Mouse (Mus musculus) forebrain, embryonic 12.5 days (tissue): Measurements from ENCODE around the gene Hoxb5. TPM values are rescaled to one million over a fixed set of nuclear protein-coding genes. Genes with fewer than 3 reads are reported as not detected.

ENCODE experiments used
- ATAC-seq: fragments of 200-750 bp; cut with Nextera tagmentation; 2 replicates; pipeline ENCODE4 v1.8.0; 2017; ENCODE audit warnings: moderate TSS enrichment; ENCODE audit not compliant: low FRiP score
- H3K27ac ChIP-seq: fragments of 300-500 bp; sonication (generic); 2 replicates; pipeline ENCODE4 v1.5.1; 2016; ENCODE audit warnings: mild to moderate bottlenecking
- H3K27me3 ChIP-seq: fragments of 300-500 bp; sonication (generic); 2 replicates; pipeline ENCODE4 v1.6.1; 2016; ENCODE audit warnings: mild to moderate bottlenecking
- H3K36me3 ChIP-seq: fragments of 300-500 bp; sonication (generic); replicated peaks from 2 replicates; pipeline ENCODE4 v1.6.1; 2016; ENCODE audit warnings: mild to moderate bottlenecking
- H3K4me1 ChIP-seq: fragments of 300-500 bp; sonication (generic); 2 replicates; pipeline ENCODE4 v1.6.1; 2016
- H3K4me2 ChIP-seq: fragments of 300-500 bp; sonication (generic); 2 replicates; pipeline ENCODE4 v1.6.1; 2016; ENCODE audit warnings: mild to moderate bottlenecking, moderate library complexity
- H3K4me3 ChIP-seq: fragments of 300-500 bp; sonication (generic); replicated peaks from 2 replicates; pipeline ENCODE4 v1.5.1; 2016; ENCODE audit warnings: mild to moderate bottlenecking
- H3K9ac ChIP-seq: fragments of 300-500 bp; sonication (generic); 2 replicates; pipeline ENCODE4 v1.6.1; 2016; ENCODE audit warnings: mild to moderate bottlenecking
- H3K9me3 ChIP-seq: fragments of 300-500 bp; sonication (generic); 2 replicates; pipeline ENCODE4 v1.6.1; 2016
- WGBS: fragments of 180-500 bp; shearing (Covaris S2); methylation state at CpG from one replicate; pipeline ENCODE4 v1.1.7; 2016; 5-methylcytosine and 5-hydroxymethylcytosine counted together
- microRNA counts: library from miRNA; unstranded; fragments of <30 nt; microRNA quantifications from one replicate; lab custom pipeline; 2017
- microRNA-seq: library from miRNA; unstranded; fragments of <30 nt; microRNA quantifications from one replicate; pipeline ENCODE4, GENCODE M21; 2017
- polyA plus RNA-seq: library from polyadenylated mRNA; unstranded; fragments of >200 nt; fragmentation: Nextera tagmentation; extraction: Ambion mirVana; gene quantifications from 2 replicates; pipeline ENCODE4 v1.2.1, GENCODE M21; 2016

Hoxb5 gene
- polyA plus RNA-seq, 1 experiment from 2014 or later, result not detected

- no peak for ATAC-seq
- Histone ChIP-seq H3K27ac (no peak overlapping the region), H3K4me2 (no peak overlapping the region)
These were observed 48.7 kb downstream of the Hoxb5 start for GRCm38 (mm10) chr11:96351831-96352230.

GRCm38 (mm10) chr11:96352691-96353521, 49.8 kb downstream of the Hoxb5 start:
- WGBS, result under 1% methylated on average over 65 of the region's 75 CpGs
- Histone ChIP-seq H3K27ac (no peak overlapping the region), H3K4me1 (peaks cover 10% of the 10 kb centered on the region; the same call in 1 of the 2 replicates), H3K4me2 (no peak overlapping the region), H3K36me3 (no peaks in the 10 kb centered on the region), H3K4me3 (0 out of 2 replicates have a peak overlapping the region, but pooled peaks have one; percentile 2), H3K9ac (no peak overlapping the region), H3K27me3 (peaks cover 94% of the 10 kb centered on the region), H3K9me3 (no peaks in the 10 kb centered on the region)
- ATAC-seq, result no peak

More at GRCm38 (mm10) chr11:96351831-96352230, 48.7 kb downstream of the Hoxb5 start:
- no peaks in the 10 kb centered on the region for H3K9me3 ChIP-seq
- H3K36me3 ChIP-seq, result no peaks in the 10 kb centered on the region
- WGBS, result under 1% methylated on average over 22 of the region's 22 CpGs
- H3K4me3 ChIP-seq, result no peak overlapping the region
- H3K4me1 ChIP-seq, result peaks cover 10% of the 10 kb centered on the region; the same call in 1 of the 2 replicates
- peaks cover 90% of the 10 kb centered on the region for H3K27me3 ChIP-seq
- no peak overlapping the region for H3K9ac ChIP-seq

DNA sequence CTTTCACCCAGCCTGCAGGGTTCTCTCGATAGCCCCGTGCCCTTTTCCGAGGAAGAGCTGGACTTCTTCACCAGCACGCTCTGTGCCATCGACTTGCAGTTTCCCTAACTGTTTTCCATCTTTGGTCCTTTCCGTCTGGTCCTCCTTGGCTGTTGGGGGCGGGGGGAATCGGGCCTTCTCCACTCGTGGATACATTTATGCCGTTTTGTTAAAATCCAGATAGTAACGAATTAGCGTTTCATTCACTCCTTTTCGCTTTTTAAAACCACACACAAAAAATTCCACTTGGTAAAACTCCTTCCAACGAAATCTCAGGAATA, 50.3 kb downstream of the Hoxb5 start:
- no peaks in the 10 kb centered on the region for H3K9me3 ChIP-seq
- no peak overlapping the region for H3K4me2 ChIP-seq
- WGBS, result 0% methylated on average over 14 of the region's 14 CpGs
- no peaks in the 10 kb centered on the region for H3K36me3 ChIP-seq
- H3K4me1 ChIP-seq, result peaks cover 10% of the 10 kb centered on the region; the same call in 1 of the 2 replicates
- no peak overlapping the region for H3K9ac ChIP-seq
- H3K27ac ChIP-seq, result no peak overlapping the region
- 0 out of 2 replicates have a peak overlapping the region, but pooled peaks have one; percentile 2 for H3K4me3 ChIP-seq
- peaks cover 93% of the 10 kb centered on the region for H3K27me3 ChIP-seq
- ATAC-seq, result no peak

GRCm38 (mm10) chr11:96353939-96354338, 50.8 kb downstream of the Hoxb5 start:
- ATAC-seq, result no peak
- H3K27ac ChIP-seq, result no peak overlapping the region
- peaks cover 10% of the 10 kb centered on the region; the same call in 1 of the 2 replicates for H3K4me1 ChIP-seq
- H3K9me3 ChIP-seq, result no peaks in the 10 kb centered on the region
- no peak overlapping the region for H3K9ac ChIP-seq
- WGBS, result 2% methylated on average over 8 of the region's 8 CpGs
- H3K4me3 ChIP-seq, result no peak overlapping the region
- H3K36me3 ChIP-seq, result no peaks in the 10 kb centered on the region
- H3K4me2 ChIP-seq, result peak overlapping the region; percentile 40; the same call in 1 of the 2 replicates
- H3K27me3 ChIP-seq, result peaks cover 93% of the 10 kb centered on the region

DNA sequence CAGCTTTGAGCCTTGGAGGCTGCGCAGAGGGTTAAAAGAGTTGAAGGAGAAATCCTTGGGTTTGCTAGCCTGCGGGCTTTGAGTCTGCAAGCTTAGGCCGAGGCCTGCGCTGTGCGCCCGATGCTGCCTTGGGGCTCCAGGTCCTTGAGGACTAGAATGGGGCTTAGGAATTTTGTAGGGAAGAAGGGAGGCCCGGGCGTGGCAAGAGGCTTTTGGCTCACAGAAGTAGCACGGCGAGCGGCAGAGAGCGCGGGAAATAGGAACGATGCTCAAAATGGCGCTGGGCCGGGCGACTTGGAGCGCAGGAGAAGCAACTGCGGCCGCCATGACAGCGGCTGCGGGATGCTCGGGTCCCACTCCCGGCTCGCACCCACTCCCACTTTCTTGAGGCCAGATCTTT, 51.2 kb downstream of the Hoxb5 start:
- 0% methylated on average over 25 of the region's 25 CpGs for WGBS
- no peak for ATAC-seq
- H3K27ac ChIP-seq, result no peak overlapping the region
- H3K4me3 ChIP-seq, result peak overlapping the region; percentile 19
- H3K27me3 ChIP-seq, result peaks cover 92% of the 10 kb centered on the region
- no peak overlapping the region for H3K9ac ChIP-seq
- H3K9me3 ChIP-seq, result no peaks in the 10 kb centered on the region
- peaks cover 10% of the 10 kb centered on the region; the same call in 1 of the 2 replicates for H3K4me1 ChIP-seq
- H3K4me2 ChIP-seq, result peak overlapping the region; percentile 40
- H3K36me3 ChIP-seq, result no peaks in the 10 kb centered on the region

GRCm38 (mm10) chr11:96354801-96355311, 51.7 kb downstream of the Hoxb5 start:
- Histone ChIP-seq H3K4me3 (peak overlapping the region; percentile 19; the same call in 1 of the 2 replicates), H3K9me3 (no peaks in the 10 kb centered on the region), H3K36me3 (no peaks in the 10 kb centered on the region), H3K9ac (no peak overlapping the region), H3K4me1 (peaks cover 10% of the 10 kb centered on the region; the same call in 1 of the 2 replicates), H3K27me3 (peaks cover 92% of the 10 kb centered on the region), H3K4me2 (peak overlapping the region; percentile 40), H3K27ac (no peak overlapping the region)
- no peak for ATAC-seq
- 2% methylated on average over 9 of the region's 9 CpGs for WGBS

MicroRNAs encoded within 50 kb of the gene (microRNA counts, 519-probe panel; counts per million panel counts)
- not detected for microRNA mmu-miR-10a (lab: Ali Mortazavi, UCI)
- not detected for microRNA mmu-miR-196a (lab: Ali Mortazavi, UCI)

Small RNAs within 50 kb of the gene (microRNA-seq; reads per million reads assigned to microRNA genes)
- 69.4 reads per million, percentile 46 among the genes with 10 or more reads in this experiment for gene Mir10a
- gene Mir196a-1, result not detected

Other genes starting within 250 kb of the Hoxb5 start
- 30.4 and 33.8 TPM in 2 replicates for gene Ube2z, start 237.9 kb upstream of the Hoxb5 start, polyA plus RNA-seq
- gene Atp5g1, start 227.7 kb upstream of the Hoxb5 start, polyA plus RNA-seq, result 379 and 385 TPM in 2 replicates
- gene Calcoco2, start 191.4 kb upstream of the Hoxb5 start, polyA plus RNA-seq, result not detected in 2 replicates
- 0.28 and 0.32 TPM in 2 replicates for gene Ttll6, start 169.6 kb upstream of the Hoxb5 start, polyA plus RNA-seq
- gene Hoxb13, start 109.0 kb upstream of the Hoxb5 start, polyA plus RNA-seq, result not detected in 2 replicates
- not detected in 2 replicates for gene Hoxb9, start 31.9 kb upstream of the Hoxb5 start, polyA plus RNA-seq
- gene Hoxb8, start 21.4 kb upstream of the Hoxb5 start, polyA plus RNA-seq, result not detected in 2 replicates
- gene Hoxb7, start 16.7 kb upstream of the Hoxb5 start, polyA plus RNA-seq, result not detected in 2 replicates
- gene Hoxb6, start 10.9 kb upstream of the Hoxb5 start, polyA plus RNA-seq, result not detected in 2 replicates
- not detected in 2 replicates for gene Hoxb4, start 14.9 kb downstream of the Hoxb5 start, polyA plus RNA-seq
- not detected in 2 replicates for gene Hoxb3, start 20.0 kb downstream of the Hoxb5 start, polyA plus RNA-seq
- gene Hoxb2, start 47.2 kb downstream of the Hoxb5 start, polyA plus RNA-seq, result 0.06 and 0.15 TPM in 2 replicates
- not detected in 2 replicates for gene Hoxb1, start 62.4 kb downstream of the Hoxb5 start, polyA plus RNA-seq
- gene Skap1, start 161.3 kb downstream of the Hoxb5 start, polyA plus RNA-seq, result 3.2 and 4.1 TPM in 2 replicates